Mouse (Mus musculus) C2C12 (cell line): ENCODE measurements around the gene Tnpo3.

Experiments
- CEBPB ChIP-seq: IDR thresholded peaks from one replicate; pipeline ENCODE4 v1.6.1; 2011; ENCODE audit warnings: low read depth, mild to moderate bottlenecking, control low read depth, moderate library complexity
- CTCF ChIP-seq: IDR thresholded peaks from one replicate; pipeline ENCODE4 v1.5.1; 2011; ENCODE audit not compliant: control insufficient read depth, insufficient read depth, insufficient read length
- MAX ChIP-seq: IDR thresholded peaks from one replicate; pipeline ENCODE4 v1.6.1; 2011; ENCODE audit warnings: mild to moderate bottlenecking, control low read depth
- MYOD1 ChIP-seq: IDR thresholded peaks from one replicate; pipeline ENCODE4 v1.6.1; 2011; ENCODE audit warnings: low read depth; ENCODE audit not compliant: control insufficient read depth, insufficient read length
- MYOG ChIP-seq: IDR thresholded peaks from one replicate; pipeline ENCODE4 v1.6.1; 2011; ENCODE audit not compliant: control insufficient read depth, insufficient read length; ENCODE audit errors: extremely low read depth
- USF1 ChIP-seq: IDR thresholded peaks from one replicate; pipeline ENCODE4 v1.6.1; 2011; ENCODE audit warnings: low read depth, mild to moderate bottlenecking, control low read depth, moderate library complexity

GRCm38 (mm10) chr6:29650170-29650549 is 40.5 kb upstream of the Tnpo3 start:
- TF ChIP-seq USF1: no peak
- no peak for TF ChIP-seq CTCF
- TF ChIP-seq MAX: no peak
- TF ChIP-seq MYOD1: no peak
- no peak for TF ChIP-seq MYOG
- no peak for TF ChIP-seq CEBPB
